Mouse (Mus musculus) NIH3T3 (cell line): Measurements from ENCODE around the gene Rnf20.
A peak's percentile ranks its signal among the peaks of the same experiment; 100 is the strongest.

ENCODE experiments used
- DNase-seq: peaks from one replicate; pipeline ENCODE4 v3.0.0-alpha.2; 2012; ENCODE audit warnings: low read depth

The Rnf20 gene

DNA sequence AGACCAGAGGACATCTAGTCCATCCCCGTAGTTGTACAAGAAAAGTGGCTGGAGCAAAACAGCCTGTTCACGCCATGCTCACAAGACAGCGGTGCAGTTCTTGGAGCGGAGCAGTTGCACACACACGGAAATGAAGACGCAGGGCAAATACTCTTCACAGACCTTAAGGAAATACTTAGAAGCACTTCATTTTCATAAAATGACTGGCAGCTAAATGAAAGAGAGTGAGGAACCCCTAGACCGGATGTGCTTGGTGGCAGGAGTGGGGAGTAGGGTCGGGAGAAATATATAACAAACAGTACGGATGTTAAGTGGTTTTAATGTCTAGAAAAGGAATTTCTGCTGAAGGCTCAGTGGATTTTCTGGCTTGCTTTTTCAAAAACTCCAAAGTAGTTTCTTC, 29.9 kb downstream of the Rnf20 start:
- DNase-seq = no peak

DNA sequence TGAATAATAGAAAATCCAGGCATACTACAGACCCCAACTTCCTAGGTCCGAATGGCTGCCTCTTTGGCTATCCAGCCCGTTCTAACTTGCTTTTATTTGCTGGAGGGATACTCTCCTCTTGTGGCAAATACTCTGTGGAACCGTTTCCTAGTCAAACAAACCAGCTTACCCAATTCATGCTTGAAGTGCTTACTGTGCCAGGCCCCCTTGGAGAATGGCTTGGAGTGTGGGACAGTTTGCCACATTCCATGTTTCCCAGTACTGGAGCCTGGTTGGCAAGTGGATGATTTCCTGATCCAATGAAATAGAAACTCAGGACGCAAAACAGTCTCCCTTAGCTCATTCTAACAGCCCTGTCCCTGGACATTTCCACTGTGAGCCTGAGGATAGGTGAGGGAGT, 30.4 kb downstream of the Rnf20 start:
- no peak for DNase-seq

DNA sequence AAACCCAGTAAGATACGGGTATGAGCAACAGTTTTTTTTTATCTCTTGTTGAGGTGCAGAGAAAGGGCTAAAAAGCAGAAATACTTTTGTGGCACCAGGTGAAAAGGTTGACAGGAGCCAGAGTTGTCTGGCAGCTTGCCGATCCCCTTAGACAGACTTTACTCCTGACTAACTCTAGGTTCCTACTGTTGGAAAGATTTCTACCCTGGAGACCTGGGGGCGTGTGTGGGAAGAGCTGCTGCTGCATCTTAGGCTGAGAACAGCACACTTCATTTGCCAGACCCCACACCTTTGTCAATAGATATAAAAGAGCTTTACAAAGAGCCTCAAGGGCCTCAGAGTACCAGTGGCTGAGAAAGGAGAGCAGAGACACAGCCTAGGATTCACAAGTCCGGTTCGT, 33.0 kb downstream of the Rnf20 start:
- DNase-seq = no peak

DNA sequence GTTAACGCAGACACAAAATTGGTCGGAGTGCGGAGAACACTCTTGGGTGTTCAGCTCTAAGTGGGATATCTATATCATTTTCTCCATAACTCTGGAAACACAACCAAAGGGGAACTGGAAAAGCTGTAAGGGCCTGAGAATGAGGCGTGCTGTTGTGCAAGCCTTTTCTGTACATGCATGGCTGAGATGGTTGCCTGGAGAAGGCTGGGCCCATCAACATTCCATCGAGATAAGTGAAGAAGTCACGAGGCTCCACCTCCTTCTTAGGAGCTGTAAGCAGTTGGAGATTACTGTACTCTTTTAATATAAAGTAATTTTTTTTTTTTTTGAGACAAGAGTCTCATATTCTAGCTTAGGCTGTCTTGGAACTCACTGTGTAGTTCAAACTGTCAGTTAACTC, 44.3 kb downstream of the Rnf20 start:
- DNase-seq = peak; percentile 8

DNA sequence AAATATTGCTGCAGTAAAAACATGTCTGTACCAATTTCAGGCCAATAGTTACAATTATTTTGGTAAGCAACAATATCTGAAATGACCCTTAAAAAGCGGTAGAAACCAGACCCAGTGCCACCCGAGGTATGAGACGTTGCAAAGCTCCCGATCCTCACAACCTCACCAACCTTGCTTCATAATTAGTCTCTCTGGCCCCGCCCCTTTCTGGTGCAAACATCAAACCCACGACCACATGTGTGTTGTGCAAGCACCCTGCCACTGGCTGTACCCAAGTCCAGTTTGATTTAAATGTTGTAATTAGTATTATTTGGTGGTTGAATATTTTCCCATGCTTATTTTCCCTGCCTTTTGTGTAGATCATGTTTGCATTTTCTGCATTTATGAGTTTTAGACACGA, 45.0 kb downstream of the Rnf20 start:
- no peak for DNase-seq

DNA sequence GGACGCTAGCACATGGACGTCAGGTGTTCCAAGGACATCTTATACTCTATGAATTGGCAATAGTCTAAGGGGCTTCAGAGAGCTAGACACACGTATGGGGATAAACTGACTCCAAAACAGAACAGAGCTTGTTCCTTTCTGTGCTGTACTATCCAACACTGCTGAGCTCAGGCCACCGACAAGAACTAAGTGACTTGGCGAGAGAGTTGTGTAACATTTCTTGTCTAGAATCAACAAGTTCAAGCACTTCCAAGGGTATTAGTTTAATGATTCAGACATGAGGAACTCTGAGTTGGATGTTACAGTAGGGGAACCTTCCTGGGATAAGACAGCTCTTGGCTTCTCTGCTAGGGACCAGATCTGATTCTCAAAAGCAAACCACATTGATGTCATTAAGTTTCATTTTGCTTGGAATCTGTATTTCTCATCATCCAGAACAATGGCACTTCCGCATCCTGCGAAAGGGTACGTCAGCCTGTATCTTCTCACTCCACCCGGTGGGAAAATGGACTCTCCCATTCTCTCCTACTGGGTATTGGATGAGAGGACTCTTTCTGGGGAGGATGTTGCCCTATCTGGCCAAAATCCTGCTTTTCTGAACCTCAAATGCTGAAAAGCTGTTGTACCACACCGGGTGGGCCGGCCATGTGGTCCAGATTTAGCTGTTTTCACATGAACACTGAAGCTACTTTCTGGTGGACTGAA, 48.5 kb downstream of the Rnf20 start:
- DNase-seq = no peak

DNA sequence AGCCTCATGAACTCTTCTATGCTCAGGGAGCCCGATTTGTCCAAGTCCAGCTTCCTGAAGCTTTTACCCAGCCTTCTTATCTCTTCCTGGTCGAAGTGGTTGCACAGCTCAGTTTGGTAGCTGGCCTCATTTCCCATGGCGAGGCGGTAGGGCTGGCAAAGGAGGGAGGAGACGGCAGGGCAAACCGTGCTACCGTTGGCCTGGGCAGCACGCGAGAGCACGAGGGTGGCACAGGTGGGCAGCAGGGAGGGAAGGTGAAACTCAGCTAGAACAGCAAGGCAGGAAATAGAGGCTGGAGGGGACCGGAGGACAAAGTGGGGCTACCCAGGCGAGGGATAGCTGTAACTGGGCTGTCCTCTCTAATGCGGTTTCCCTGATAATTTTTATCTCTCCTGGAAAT, 50.0 kb downstream of the Rnf20 start, which contains the start of gene Ppp3r2:
Ppp3r2 (minus strand) TSS at position 213 of the 400 bp plus-strand sequence.
- DNase-seq = no peak

DNA sequence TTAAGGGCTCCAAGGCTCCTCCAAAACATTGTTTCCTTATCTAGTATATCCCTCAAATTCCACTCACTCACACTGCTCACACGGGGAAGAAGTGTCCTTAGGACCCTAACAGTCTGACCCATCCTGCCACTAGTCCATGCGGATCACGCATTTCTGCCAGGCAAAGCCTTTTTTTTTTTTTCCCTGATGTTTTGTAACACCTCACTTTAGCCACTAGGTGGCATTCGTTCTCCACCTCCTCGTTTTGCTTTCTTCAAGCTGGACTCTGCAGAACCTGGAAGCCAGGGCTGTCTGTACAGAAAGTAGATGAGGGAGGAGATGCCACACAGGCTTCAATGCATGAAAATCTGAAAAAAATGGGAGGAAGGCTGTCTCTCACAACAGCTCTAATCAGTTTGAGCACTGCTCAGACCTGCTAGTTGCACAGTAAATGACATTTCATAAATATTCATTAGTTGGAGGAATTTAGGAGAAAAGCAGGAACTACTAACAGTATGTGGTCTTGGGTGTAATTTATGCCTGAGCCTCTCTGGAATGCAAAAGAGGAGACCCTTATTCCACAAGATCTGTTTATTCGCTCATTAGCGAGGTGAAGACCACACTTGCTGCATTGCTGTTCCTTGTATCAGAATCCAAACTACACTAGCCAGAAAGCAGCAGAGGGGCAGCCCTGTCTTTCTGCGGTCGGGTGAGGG, 56.9 kb downstream of the Rnf20 start:
- peak; percentile 78 for DNase-seq

DNA sequence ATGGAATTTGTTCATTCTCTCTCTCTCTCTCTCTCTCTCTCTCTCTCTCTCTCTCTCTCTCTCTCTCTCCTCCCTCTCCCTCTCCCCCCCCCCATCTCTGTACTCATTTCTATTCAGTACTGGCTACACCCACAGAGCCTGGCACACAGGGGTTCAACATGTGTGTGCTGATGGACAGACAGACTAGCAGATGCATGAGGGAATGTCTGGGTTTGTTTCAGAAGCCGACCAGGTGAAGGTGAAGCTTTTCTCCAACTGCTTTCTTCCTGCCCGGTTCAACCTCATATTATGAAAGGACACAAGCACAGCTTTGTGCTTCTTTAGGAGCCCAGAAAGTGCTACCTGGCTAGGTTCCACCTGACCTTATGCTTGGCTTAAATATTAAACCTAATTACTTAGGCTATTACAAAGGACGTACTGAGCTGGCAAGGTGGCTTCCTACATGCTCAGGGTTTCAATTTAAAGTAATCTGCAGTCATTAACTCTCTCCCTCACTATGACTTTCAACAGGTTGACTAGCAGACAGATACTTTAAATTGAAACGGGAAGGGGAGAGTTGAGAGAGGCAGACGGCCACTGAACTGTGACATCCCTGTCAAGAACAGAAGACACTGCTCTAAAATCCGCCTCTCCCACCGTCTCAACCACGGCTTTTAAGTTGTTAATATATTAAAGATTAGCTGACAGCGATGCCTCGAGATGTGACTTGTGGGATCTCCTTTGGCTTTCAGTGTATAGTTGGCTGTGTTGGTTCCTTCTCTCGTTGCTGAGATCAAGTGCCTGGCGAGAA, 59.8 kb downstream of the Rnf20 start:
- no peak for DNase-seq
